Mouse (Mus musculus) forebrain, embryonic 14.5 days (tissue): ENCODE measurements around the gene Tgfbr2. TPM values are rescaled to one million over a fixed set of nuclear protein-coding genes. Genes with fewer than 3 reads are reported as not detected.

Source experiments
- ATAC-seq: fragments of 200-750 bp; cut with Nextera tagmentation; 2 replicates; pipeline ENCODE4 v1.8.0; 2017; ENCODE audit warnings: mild to moderate bottlenecking, moderate library complexity
- DNase-seq: peaks from one replicate; pipeline ENCODE4 v3.0.0-alpha.2; 2015; ENCODE audit warnings: low spot score
- H3K27ac ChIP-seq: fragments of 300-500 bp; sonication (generic); 2 replicates; pipeline ENCODE4 v1.5.1; 2014; ENCODE audit warnings: low read depth, mild to moderate bottlenecking, control low read depth, low read length, moderate library complexity
- H3K27me3 ChIP-seq: fragments of 300-500 bp; sonication (generic); replicated peaks from 2 replicates; pipeline ENCODE4 v1.6.1; 2014; ENCODE audit warnings: low read length, control low read depth, mixed read lengths; ENCODE audit not compliant: control insufficient read depth, insufficient read depth
- H3K36me3 ChIP-seq: fragments of 300-500 bp; sonication (generic); 2 replicates; pipeline ENCODE4 v1.6.1; 2014; ENCODE audit warnings: low read length, control low read depth; ENCODE audit not compliant: control insufficient read depth, insufficient read depth
- H3K4me1 ChIP-seq: fragments of 300-500 bp; sonication (generic); 2 replicates; pipeline ENCODE4 v1.6.1; 2014; ENCODE audit warnings: antibody characterized with exemption, low read length, control low read depth; ENCODE audit not compliant: control insufficient read depth, insufficient read depth
- H3K4me2 ChIP-seq: fragments of 300-500 bp; sonication (generic); 2 replicates; pipeline ENCODE4 v1.6.1; 2014; ENCODE audit warnings: mild to moderate bottlenecking, control low read depth, low read length
- H3K4me3 ChIP-seq: fragments of 300-500 bp; sonication (generic); 2 replicates; pipeline ENCODE4 v1.5.1; 2014; ENCODE audit warnings: low read depth, low read length, control low read depth
- H3K9ac ChIP-seq: fragments of 300-500 bp; sonication (generic); 2 replicates; pipeline ENCODE4 v1.6.1; 2014; ENCODE audit warnings: mild to moderate bottlenecking, low read length, control low read depth, moderate library complexity
- H3K9me3 ChIP-seq: fragments of 300-500 bp; sonication (generic); replicated peaks from 2 replicates; pipeline ENCODE4 v1.6.1; 2016; ENCODE audit warnings: low read length, control low read depth, mixed read lengths; ENCODE audit not compliant: control insufficient read depth
- WGBS: fragments of 180-500 bp; shearing (Covaris S2); extraction: QIAGEN DNeasy Blood & Tissue Kit; methylation state at CpG from one replicate; pipeline ENCODE4 v1.1.7; 2014; 5-methylcytosine and 5-hydroxymethylcytosine counted together
- polyA plus RNA-seq: library from polyadenylated mRNA; unstranded; fragments of >200 nt; fragmentation: Nextera tagmentation; extraction: Ambion mirVana; gene quantifications from 2 replicates; pipeline ENCODE4 v1.2.1, GENCODE M21; 2014

The Tgfbr2 gene
- 5.5 and 7.7 TPM in 2 replicates for polyA plus RNA-seq

GRCm38 (mm10) chr9:116174481-116175461, at the start of gene Tgfbr2:
Tgfbr2 (minus strand) TSS chr9:116175360.
- peak within 1 kb of the TSS; percentile 51 for H3K4me3 ChIP-seq
- no peaks in the 10 kb centered on the region for H3K36me3 ChIP-seq

GRCm38 (mm10) chr9:116223368-116223767, 48.2 kb upstream of the Tgfbr2 start:
- 76% methylated on average over 6 of the region's 6 CpGs for WGBS
- H3K27ac ChIP-seq: no peak overlapping the region
- H3K9me3 ChIP-seq: no peaks in the 10 kb centered on the region
- DNase-seq: no peak
- H3K4me2 ChIP-seq: no peak overlapping the region
- H3K27me3 ChIP-seq: no peaks in the 10 kb centered on the region
- no peaks in the 10 kb centered on the region for H3K36me3 ChIP-seq
- no peaks in the 10 kb centered on the region for H3K4me1 ChIP-seq
- no peak for ATAC-seq
- H3K4me3 ChIP-seq: no peak overlapping the region
- H3K9ac ChIP-seq: no peak overlapping the region

More at GRCm38 (mm10) chr9:116174481-116175461, at the start of gene Tgfbr2:
- H3K4me2 ChIP-seq: peak within 1 kb of the TSS; percentile 91
- H3K27ac ChIP-seq: peak within 1 kb of the TSS; percentile 33; the same call in 1 of the 2 replicates
- WGBS: under 1% methylated on average over 90 of the region's 90 CpGs
- no peaks in the 10 kb centered on the region for H3K4me1 ChIP-seq
- H3K9ac ChIP-seq: peak within 1 kb of the TSS; percentile 65
- DNase-seq (peak; percentile 57), ATAC-seq (peak; percentile 69)
- peaks cover 17% of the 10 kb centered on the region for H3K27me3 ChIP-seq
- H3K9me3 ChIP-seq: no peaks in the 10 kb centered on the region

- DNase-seq: no peak
- WGBS: 86% methylated on average over 5 of the region's 5 CpGs
- no peaks in the 10 kb centered on the region for H3K4me1 ChIP-seq
Observed at GRCm38 (mm10) chr9:116222643-116223042, 47.5 kb upstream of the Tgfbr2 start.

GRCm38 (mm10) chr9:116222000-116222399, 46.8 kb upstream of the Tgfbr2 start:
- Histone ChIP-seq H3K9ac (no peak overlapping the region), H3K4me1 (no peaks in the 10 kb centered on the region), H3K9me3 (no peaks in the 10 kb centered on the region), H3K4me3 (no peak overlapping the region), H3K4me2 (no peak overlapping the region), H3K27ac (no peak overlapping the region), H3K27me3 (no peaks in the 10 kb centered on the region), H3K36me3 (no peaks in the 10 kb centered on the region)
- ATAC-seq (no peak), DNase-seq (no peak)
- 78% methylated on average over 11 of the region's 11 CpGs for WGBS

More at GRCm38 (mm10) chr9:116222643-116223042, 47.5 kb upstream of the Tgfbr2 start:
- Histone ChIP-seq H3K4me3 (no peak overlapping the region), H3K9me3 (no peaks in the 10 kb centered on the region), H3K9ac (no peak overlapping the region), H3K36me3 (no peaks in the 10 kb centered on the region), H3K27me3 (no peaks in the 10 kb centered on the region), H3K4me2 (no peak overlapping the region), H3K27ac (no peak overlapping the region)
- no peak for ATAC-seq

DNA sequence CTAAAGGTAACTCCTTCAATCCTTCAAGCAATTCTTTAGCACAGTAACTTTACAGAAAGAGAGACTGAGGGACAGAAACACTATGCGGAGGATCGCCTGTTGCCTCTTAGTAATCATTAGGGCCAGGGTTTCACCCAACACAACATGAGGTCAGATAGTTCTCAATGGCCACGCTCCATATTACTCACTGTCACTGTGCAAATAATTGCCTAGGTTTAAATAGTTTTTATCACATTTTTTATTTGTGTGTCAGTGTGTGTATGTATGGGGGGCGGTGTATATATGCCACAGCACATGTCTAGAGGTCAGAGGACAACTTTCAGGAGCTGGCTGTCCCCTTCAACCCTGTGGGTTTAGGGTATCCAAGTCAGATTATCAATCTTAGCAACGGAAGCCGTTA, 46.4 kb upstream of the Tgfbr2 start:
- no peak overlapping the region for H3K4me3 ChIP-seq
- H3K27me3 ChIP-seq: no peaks in the 10 kb centered on the region
- H3K27ac ChIP-seq: no peak overlapping the region
- DNase-seq (no peak), ATAC-seq (no peak)
- no peaks in the 10 kb centered on the region for H3K9me3 ChIP-seq
- H3K9ac ChIP-seq: no peak overlapping the region
- H3K4me1 ChIP-seq: no peaks in the 10 kb centered on the region
- H3K4me2 ChIP-seq: no peak overlapping the region
- H3K36me3 ChIP-seq: no peaks in the 10 kb centered on the region
- 91% methylated on average over 6 of the region's 6 CpGs for WGBS

- no peak overlapping the region for H3K4me3 ChIP-seq
- H3K9ac ChIP-seq: no peak overlapping the region
- no peaks in the 10 kb centered on the region for H3K4me1 ChIP-seq
- H3K27me3 ChIP-seq: no peaks in the 10 kb centered on the region
- no peaks in the 10 kb centered on the region for H3K36me3 ChIP-seq
- no peak overlapping the region for H3K4me2 ChIP-seq
- ATAC-seq (no peak), DNase-seq (no peak)
- 96% methylated on average over 6 of the region's 6 CpGs for WGBS
- H3K27ac ChIP-seq: no peak overlapping the region
- H3K9me3 ChIP-seq: no peaks in the 10 kb centered on the region
Observed at GRCm38 (mm10) chr9:116220616-116221015, 45.5 kb upstream of the Tgfbr2 start.

DNA sequence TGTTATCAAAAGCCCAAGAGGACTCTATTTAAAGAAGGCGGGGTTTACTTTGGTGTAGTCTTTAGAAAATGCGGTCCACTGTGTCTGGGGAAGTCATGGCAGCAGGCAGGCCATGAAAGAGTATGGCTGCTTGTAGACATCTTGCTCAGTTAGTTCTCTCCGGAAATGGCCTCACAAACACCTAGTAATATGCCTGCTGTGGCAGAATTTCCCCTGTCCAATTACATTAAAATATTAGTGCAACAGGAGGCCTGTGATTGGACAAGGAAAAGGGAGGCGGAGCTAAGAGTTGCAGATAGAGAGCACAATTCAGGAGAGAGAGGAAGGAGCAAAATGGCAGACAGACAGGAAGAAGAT, 45.0 kb upstream of the Tgfbr2 start:
- H3K9ac ChIP-seq: no peak overlapping the region
- H3K9me3 ChIP-seq: no peaks in the 10 kb centered on the region
- H3K4me1 ChIP-seq: no peaks in the 10 kb centered on the region
- H3K36me3 ChIP-seq: no peaks in the 10 kb centered on the region
- H3K4me2 ChIP-seq: no peak overlapping the region
- no peak overlapping the region for H3K27ac ChIP-seq
- 85% methylated on average over 4 of the region's 4 CpGs for WGBS
- no peak overlapping the region for H3K4me3 ChIP-seq
- no peak for DNase-seq
- no peaks in the 10 kb centered on the region for H3K27me3 ChIP-seq
- no peak for ATAC-seq

- WGBS: 69% methylated on average over 9 of the region's 9 CpGs
- no peaks in the 10 kb centered on the region for H3K27me3 ChIP-seq
- H3K4me1 ChIP-seq: no peaks in the 10 kb centered on the region
- H3K4me3 ChIP-seq: no peak overlapping the region
- no peak for DNase-seq
- no peak overlapping the region for H3K4me2 ChIP-seq
- no peak overlapping the region for H3K9ac ChIP-seq
- no peaks in the 10 kb centered on the region for H3K9me3 ChIP-seq
- no peaks in the 10 kb centered on the region for H3K36me3 ChIP-seq
- H3K27ac ChIP-seq: 0 out of 2 replicates have a peak overlapping the region, but pooled peaks have one; percentile 49
- ATAC-seq: peak; percentile 32; the same call in 1 of the 2 replicates
Observed at GRCm38 (mm10) chr9:116219234-116220158, 44.3 kb upstream of the Tgfbr2 start.
